Mouse (Mus musculus) liver, adult 2 months (tissue): Measurements from ENCODE around the gene Entpd3. TPM values are rescaled to one million over a fixed set of nuclear protein-coding genes. Genes with fewer than 3 reads are reported as not detected.
"Not testable (repeated sequence)": the region's sequence is repeated elsewhere in the genome, so short reads cannot be mapped to it uniquely, and the experiment has no call there.

Experiments
- DNase-seq: peaks from one replicate; pipeline ENCODE4 v3.0.0-alpha.2; 2011; ENCODE audit warnings: low read depth, low spot score; ENCODE audit errors: extremely low read depth
- H3K27ac ChIP-seq: fragments of 200-500 bp; replicated peaks from 2 replicates; pipeline ENCODE4 v1.5.1; 2012; ENCODE audit warnings: low read depth, mild to moderate bottlenecking, control low read depth, inconsistent platforms, low read length; ENCODE audit not compliant: insufficient read depth
- H3K27me3 ChIP-seq: fragments of 200-500 bp; 2 replicates; pipeline ENCODE4 v1.6.1; 2012; ENCODE audit warnings: mild to moderate bottlenecking, moderate library complexity, low read length, inconsistent platforms; ENCODE audit not compliant: control insufficient read depth, insufficient read depth
- H3K36me3 ChIP-seq: fragments of 200-500 bp; 2 replicates; pipeline ENCODE4 v1.6.1; 2012; ENCODE audit warnings: low read length, inconsistent platforms; ENCODE audit not compliant: control insufficient read depth, insufficient read depth
- H3K4me1 ChIP-seq: fragments of 200-500 bp; 2 replicates; pipeline ENCODE4 v1.6.1; 2011; ENCODE audit warnings: low read length; ENCODE audit not compliant: control insufficient read depth, insufficient read depth
- H3K4me3 ChIP-seq: fragments of 200-500 bp; 2 replicates; pipeline ENCODE4 v1.5.1; 2011; ENCODE audit warnings: low read depth, mild to moderate bottlenecking, control low read depth, low read length, moderate library complexity; ENCODE audit not compliant: insufficient read depth
- H3K79me2 ChIP-seq: fragments of 200-500 bp; 2 replicates; pipeline ENCODE4 v1.6.1; 2012; ENCODE audit warnings: inconsistent platforms, mild to moderate bottlenecking, low read length, moderate library complexity; ENCODE audit not compliant: control insufficient read depth, insufficient read depth
- H3K9ac ChIP-seq: fragments of 200-500 bp; 2 replicates; pipeline ENCODE4 v1.6.1; 2012; ENCODE audit warnings: low read depth, mild to moderate bottlenecking, control low read depth, inconsistent platforms, low read length
- CTCF ChIP-seq: fragments of 200-500 bp; IDR thresholded peaks from 2 replicates; pipeline ENCODE4 v1.5.1; 2011; ENCODE audit warnings: low read depth, low read length, control low read depth
- POLR2A ChIP-seq: fragments of 200-500 bp; IDR thresholded peaks from 2 replicates; pipeline ENCODE4 v1.6.1; 2011; ENCODE audit warnings: low read length, control low read depth; ENCODE audit not compliant: insufficient read depth; ENCODE audit errors: extremely low read depth
- WGBS: fragments of 180-500 bp; shearing (Covaris S2); methylation state at CpG from one replicate; pipeline ENCODE4 v1.1.7; 2018; 5-methylcytosine and 5-hydroxymethylcytosine counted together
- polyA plus RNA-seq: library from polyadenylated mRNA; depleted of rRNA; stranded (reverse); fragments of >200 nt; gene quantifications from 2 replicates; pipeline ENCODE4 v1.2.3, GENCODE M21; 2012
- total RNA-seq: library from RNA; depleted of rRNA; stranded (reverse); fragments of >200 nt; gene quantifications from 2 replicates; pipeline ENCODE4 v1.2.3, GENCODE M21; 2014

The Entpd3 gene
- total and polyA plus RNA-seq, 2 experiments = not detected

DNA sequence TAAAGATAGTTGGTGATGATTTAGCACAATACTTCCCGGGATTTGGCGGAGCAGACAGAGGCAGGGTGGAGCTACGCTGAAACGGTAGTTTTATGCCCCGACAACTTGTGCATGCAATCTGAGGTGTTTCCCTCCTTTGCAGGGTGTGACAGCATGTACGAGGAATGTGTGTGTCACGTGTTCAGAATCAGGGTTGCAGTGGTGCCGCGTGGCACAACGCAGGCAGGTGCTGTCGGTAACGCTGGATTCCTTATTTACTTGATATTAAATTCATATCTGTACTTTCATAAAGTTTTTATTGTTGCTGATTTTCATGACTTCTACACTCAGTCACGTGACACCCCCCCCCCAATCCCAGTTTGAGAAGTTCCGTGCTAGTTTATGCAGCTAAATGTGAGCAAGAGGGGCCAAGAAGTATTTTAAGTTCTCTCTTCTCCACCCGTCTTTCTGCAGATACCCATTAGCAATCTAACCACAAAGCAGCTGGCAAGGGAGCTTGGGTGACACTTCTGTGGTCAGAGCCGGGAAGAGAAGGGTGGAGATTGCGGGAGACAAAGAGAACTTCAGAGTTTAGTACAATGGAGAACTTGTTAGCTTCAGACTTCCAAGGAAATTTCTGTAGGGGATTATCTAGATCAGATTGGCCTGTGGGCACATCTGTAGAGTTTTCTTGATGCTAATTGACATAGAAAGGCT, 10.7 kb upstream of the Entpd3 start:
- Histone ChIP-seq H3K4me1 (no peaks in the 10 kb centered on the region; the same call in 1 of the 2 replicates), H3K9ac (no peak overlapping the region), H3K27ac (no peak overlapping the region), H3K36me3 (no peaks in the 10 kb centered on the region), H3K4me3 (no peak overlapping the region), H3K27me3 (no peaks in the 10 kb centered on the region), H3K79me2 (no peaks in the 10 kb centered on the region)
- no peak for DNase-seq
- no peak for TF ChIP-seq POLR2A
- no peak for TF ChIP-seq CTCF
- 86% methylated on average over 17 of the region's 17 CpGs for WGBS

DNA sequence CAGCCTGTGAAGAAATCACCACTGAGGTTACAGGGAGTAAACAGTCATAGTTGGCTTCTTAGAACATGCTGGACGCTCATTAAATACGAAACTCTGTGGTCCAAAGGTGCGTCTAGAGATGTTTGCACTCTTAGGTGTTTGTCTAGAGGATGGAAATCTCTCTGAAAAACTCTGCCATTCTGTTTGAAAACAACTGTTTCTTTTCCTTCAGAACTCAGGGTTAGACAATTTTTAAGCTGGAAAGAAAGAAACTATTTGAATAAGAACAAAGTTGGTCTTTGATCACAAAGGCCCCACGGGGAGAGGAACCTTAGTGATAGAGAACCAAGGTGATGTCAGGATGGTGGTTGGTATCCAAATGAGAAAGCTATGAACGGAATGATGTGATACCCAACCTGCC, 9.1 kb upstream of the Entpd3 start:
- H3K36me3 ChIP-seq = no peaks in the 10 kb centered on the region
- H3K79me2 ChIP-seq = no peaks in the 10 kb centered on the region
- H3K27ac ChIP-seq = no peak overlapping the region
- H3K27me3 ChIP-seq = no peaks in the 10 kb centered on the region
- no peaks in the 10 kb centered on the region; the same call in 1 of the 2 replicates for H3K4me1 ChIP-seq
- TF ChIP-seq CTCF (no peak), POLR2A (no peak)
- 39% methylated on average over 5 of the region's 5 CpGs for WGBS
- DNase-seq = no peak
- H3K9ac ChIP-seq = no peak overlapping the region
- H3K4me3 ChIP-seq = no peak overlapping the region

DNA sequence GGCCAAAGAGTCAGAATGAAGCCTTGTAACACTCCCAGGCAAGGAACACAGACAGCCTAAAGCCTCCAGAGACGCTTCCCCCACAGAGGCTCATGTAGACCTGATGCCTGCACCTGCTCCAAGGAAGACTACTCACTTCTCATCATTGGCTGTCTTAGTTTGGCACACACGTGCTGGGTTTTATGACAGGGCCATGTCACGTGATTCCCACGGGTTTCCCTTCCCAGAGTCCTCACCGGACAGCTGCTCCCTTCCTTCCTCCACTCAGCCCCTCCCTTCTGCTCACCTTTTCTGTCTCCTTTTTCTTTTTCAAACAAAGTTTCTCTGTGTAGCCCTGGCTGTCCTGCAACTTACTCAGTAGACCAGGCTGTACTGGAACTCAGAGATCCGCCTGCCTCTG, 7.6 kb upstream of the Entpd3 start:
- DNase-seq = no peak
- Histone ChIP-seq H3K4me1 (no peaks in the 10 kb centered on the region; the same call in 1 of the 2 replicates), H3K27me3 (no peaks in the 10 kb centered on the region), H3K79me2 (no peaks in the 10 kb centered on the region), H3K27ac (no peak overlapping the region), H3K4me3 (no peak overlapping the region), H3K9ac (no peak overlapping the region), H3K36me3 (no peaks in the 10 kb centered on the region)
- TF ChIP-seq POLR2A (no peak), CTCF (no peak)
- WGBS = 90% methylated on average over 6 of the region's 6 CpGs

DNA sequence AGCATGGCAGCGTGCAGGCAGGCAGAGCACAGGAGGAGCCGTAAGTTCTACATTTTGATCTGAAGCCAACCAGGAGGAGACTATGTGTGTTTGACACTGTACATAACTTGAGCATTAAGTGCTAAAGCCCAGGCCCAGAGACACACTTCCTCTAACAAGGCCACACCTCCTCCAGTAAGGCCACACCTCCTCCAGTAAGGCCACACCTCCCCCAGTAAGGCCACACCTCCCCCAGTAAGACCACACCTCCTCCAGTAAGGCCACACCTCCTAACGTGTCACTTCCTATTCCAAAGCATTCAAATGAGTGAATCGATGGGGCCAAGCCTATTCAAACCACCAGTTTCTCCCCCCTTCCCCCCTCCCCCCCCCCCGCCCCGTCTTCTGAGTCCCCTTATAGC, 6.9 kb upstream of the Entpd3 start:
- TF ChIP-seq POLR2A = no peak
- TF ChIP-seq CTCF = no peak
- Histone ChIP-seq H3K9ac (no peak overlapping the region), H3K79me2 (no peaks in the 10 kb centered on the region), H3K27me3 (no peaks in the 10 kb centered on the region), H3K4me1 (no peaks in the 10 kb centered on the region; the same call in 1 of the 2 replicates), H3K36me3 (no peaks in the 10 kb centered on the region), H3K27ac (no peak overlapping the region), H3K4me3 (no peak overlapping the region)
- 85% methylated on average over 6 of the region's 6 CpGs for WGBS
- no peak for DNase-seq

DNA sequence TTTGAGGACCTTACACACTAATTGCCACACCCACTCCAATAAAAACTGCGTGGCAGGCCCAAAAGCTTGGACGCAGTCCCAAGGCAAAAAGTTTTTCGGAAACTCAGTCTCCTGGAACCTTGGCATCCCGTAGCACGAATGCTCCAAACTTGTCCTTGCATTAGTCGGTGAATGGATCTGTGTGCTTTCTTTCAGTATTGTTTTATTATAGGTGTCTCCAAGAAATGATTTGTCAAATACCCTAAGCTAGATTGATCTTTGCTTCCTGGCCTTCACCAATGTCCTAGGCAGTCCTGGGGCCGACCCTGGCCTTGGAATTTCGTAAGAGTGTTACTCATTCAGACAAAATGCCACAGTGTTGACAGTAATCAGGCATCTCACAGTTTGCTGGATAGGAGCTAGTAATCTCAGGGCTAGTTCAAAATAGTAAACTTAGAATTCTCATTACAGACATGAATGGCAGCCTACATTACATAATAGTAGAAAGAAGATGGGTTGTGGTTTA, 6.1 kb upstream of the Entpd3 start:
- WGBS = 90% methylated on average over 8 of the region's 8 CpGs
- H3K4me3 ChIP-seq, H3K79me2 ChIP-seq, H3K9ac ChIP-seq, H3K4me1 ChIP-seq, H3K36me3 ChIP-seq, H3K27ac ChIP-seq, H3K27me3 ChIP-seq, DNase-seq: not testable (repeated sequence)

DNA sequence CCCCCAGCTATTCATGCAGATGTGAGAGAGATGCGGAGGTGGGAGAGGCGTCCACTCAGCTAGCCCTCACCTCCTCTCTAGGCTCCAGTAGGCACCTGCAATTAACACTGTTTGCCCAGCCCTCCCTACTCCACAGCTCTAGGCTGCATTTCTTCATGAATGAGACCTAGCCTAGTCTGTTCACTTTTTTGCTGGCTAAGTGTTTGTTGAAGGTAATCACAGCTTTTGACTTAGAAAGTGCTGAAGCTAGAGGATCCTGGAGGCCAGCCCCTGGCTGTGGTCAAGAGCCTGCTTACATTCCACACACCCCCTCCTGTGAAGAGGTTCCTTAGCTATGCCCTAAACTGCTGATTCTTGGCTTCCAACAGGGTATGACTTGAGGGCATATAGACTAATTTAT, 1.8 kb downstream of the Entpd3 start:
- TF ChIP-seq POLR2A (no peak), CTCF (no peak)

More for the DNA sequence above, 1.8 kb downstream of the Entpd3 start:
- H3K4me1 ChIP-seq = no peaks in the 10 kb centered on the region
- H3K36me3 ChIP-seq = no peaks in the 10 kb centered on the region
- DNase-seq = no peak
- whole genome bisulfite sequencing = 20% methylated on average over 2 of the region's 2 CpGs
- no peaks in the 10 kb centered on the region for H3K79me2 ChIP-seq
- peaks cover 7% of the 10 kb centered on the region for H3K27me3 ChIP-seq
- no peak overlapping the region for H3K4me3 ChIP-seq
- no peak overlapping the region for H3K27ac ChIP-seq
- H3K9ac ChIP-seq = no peak overlapping the region
